Mouse (Mus musculus) embryonic fibroblast, embryonic 13.5 days (primary cell): ENCODE results near the gene Rtn1.

Experiments used
- CTCF ChIP-seq: IDR thresholded peaks from 2 replicates; pipeline ENCODE4 v1.5.1; 2011; ENCODE audit warnings: mild to moderate bottlenecking, control low read depth, low read length, moderate library complexity, borderline replicate concordance; ENCODE audit not compliant: insufficient read depth
- POLR2A ChIP-seq: IDR thresholded peaks from 2 replicates; pipeline ENCODE4 v1.6.1; 2011; ENCODE audit warnings: low read depth, mild to moderate bottlenecking, control low read depth, low read length, moderate library complexity

DNA sequence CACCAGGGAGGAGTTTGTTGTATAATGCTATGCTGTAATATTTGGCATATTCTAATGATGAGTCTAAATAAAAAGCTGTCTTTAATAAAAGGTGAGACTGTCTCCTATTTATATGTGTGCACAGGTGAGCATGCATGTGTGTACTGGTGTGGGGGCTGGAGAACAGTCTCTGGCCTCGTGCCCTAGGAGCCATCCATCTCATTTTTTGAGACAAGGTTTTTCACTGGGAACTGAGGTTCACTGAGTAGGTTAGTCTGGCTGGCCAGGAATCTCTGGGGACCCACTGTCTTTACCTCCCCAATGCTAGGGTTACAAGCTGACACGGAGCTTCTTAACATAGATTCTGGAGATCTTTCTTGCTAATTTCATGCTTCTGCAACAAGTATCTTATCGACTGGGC is 176.7 kb downstream of the Rtn1 start:
- TF ChIP-seq CTCF (no peak), POLR2A (no peak)
